Mouse (Mus musculus) embryonic facial prominence, embryonic 13.5 days (tissue): ENCODE measurements around the gene Nhp2. TPM values are rescaled to one million over a fixed set of nuclear protein-coding genes. Genes with fewer than 3 reads are reported as not detected.

Experiments used
- ATAC-seq: fragments of 200-750 bp; cut with Nextera tagmentation; 2 replicates; pipeline ENCODE4 v1.8.0; 2017; ENCODE audit warnings: low read depth; ENCODE audit not compliant: insufficient number of reproducible peaks, insufficient read depth, low FRiP score, low TSS enrichment
- H3K27ac ChIP-seq: fragments of 300-500 bp; sonication (generic); 2 replicates; pipeline ENCODE4 v1.5.1; 2015; ENCODE audit warnings: moderate library complexity, mild to moderate bottlenecking, inconsistent platforms
- H3K27me3 ChIP-seq: fragments of 300-500 bp; sonication (generic); 2 replicates; pipeline ENCODE4 v1.6.1; 2015; ENCODE audit warnings: mild to moderate bottlenecking, inconsistent platforms
- H3K36me3 ChIP-seq: fragments of 300-500 bp; sonication (generic); 2 replicates; pipeline ENCODE4 v1.6.1; 2015; ENCODE audit warnings: mild to moderate bottlenecking, inconsistent platforms
- H3K4me1 ChIP-seq: fragments of 300-500 bp; sonication (generic); 2 replicates; pipeline ENCODE4 v1.6.1; 2015; ENCODE audit warnings: inconsistent platforms
- H3K4me2 ChIP-seq: fragments of 300-500 bp; sonication (generic); 2 replicates; pipeline ENCODE4 v1.6.1; 2015; ENCODE audit warnings: moderate library complexity, mild to moderate bottlenecking, inconsistent platforms
- H3K4me3 ChIP-seq: fragments of 300-500 bp; sonication (generic); 2 replicates; pipeline ENCODE4 v1.5.1; 2015; ENCODE audit warnings: mild to moderate bottlenecking, inconsistent platforms
- H3K9ac ChIP-seq: fragments of 300-500 bp; sonication (generic); 2 replicates; pipeline ENCODE4 v1.6.1; 2015; ENCODE audit warnings: mild to moderate bottlenecking, inconsistent platforms
- H3K9me3 ChIP-seq: fragments of 300-500 bp; sonication (generic); 2 replicates; pipeline ENCODE4 v1.6.1; 2016; ENCODE audit warnings: inconsistent platforms
- WGBS: fragments of 180-500 bp; shearing (Covaris S2); methylation state at CpG from one replicate; pipeline ENCODE4 v1.1.7; 2015; ENCODE audit warnings: mixed read lengths; 5-methylcytosine and 5-hydroxymethylcytosine counted together
- polyA plus RNA-seq: library from polyadenylated mRNA; unstranded; fragments of >200 nt; fragmentation: Nextera tagmentation; extraction: Ambion mirVana; gene quantifications from 2 replicates; pipeline ENCODE4 v1.2.1, GENCODE M21; 2015

The Nhp2 gene
- polyA plus RNA-seq, 1 experiment from 2014 or later = 151 TPM

DNA sequence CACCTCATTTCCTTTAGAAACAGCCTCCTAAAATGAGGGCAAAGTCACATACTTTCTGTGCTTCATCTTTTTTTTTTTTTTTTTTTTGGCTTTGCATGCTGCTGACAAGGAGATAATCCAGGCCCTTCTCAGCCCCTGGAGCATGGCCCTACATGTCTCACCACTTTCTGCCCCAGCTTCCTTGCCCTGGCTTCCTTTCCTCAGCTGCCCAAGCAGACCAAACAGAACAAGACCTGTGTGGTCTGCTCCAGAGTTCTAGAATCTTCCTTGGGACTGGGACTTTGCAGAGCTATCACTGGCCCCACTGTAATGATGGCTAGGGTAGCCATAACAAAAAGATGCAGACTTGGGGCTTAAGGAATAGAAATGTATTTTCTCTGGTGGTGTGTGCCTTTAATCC, 29.5 kb upstream of the Nhp2 start:
- no peak overlapping the region for H3K4me3 ChIP-seq
- peaks cover 14% of the 10 kb centered on the region for H3K4me1 ChIP-seq
- no peak for ATAC-seq
- peaks cover 86% of the 10 kb centered on the region for H3K36me3 ChIP-seq
- H3K27me3 ChIP-seq = no peaks in the 10 kb centered on the region
- no peak overlapping the region for H3K9ac ChIP-seq
- H3K27ac ChIP-seq = no peak overlapping the region
- no peak overlapping the region for H3K4me2 ChIP-seq
- H3K9me3 ChIP-seq = no peaks in the 10 kb centered on the region

DNA sequence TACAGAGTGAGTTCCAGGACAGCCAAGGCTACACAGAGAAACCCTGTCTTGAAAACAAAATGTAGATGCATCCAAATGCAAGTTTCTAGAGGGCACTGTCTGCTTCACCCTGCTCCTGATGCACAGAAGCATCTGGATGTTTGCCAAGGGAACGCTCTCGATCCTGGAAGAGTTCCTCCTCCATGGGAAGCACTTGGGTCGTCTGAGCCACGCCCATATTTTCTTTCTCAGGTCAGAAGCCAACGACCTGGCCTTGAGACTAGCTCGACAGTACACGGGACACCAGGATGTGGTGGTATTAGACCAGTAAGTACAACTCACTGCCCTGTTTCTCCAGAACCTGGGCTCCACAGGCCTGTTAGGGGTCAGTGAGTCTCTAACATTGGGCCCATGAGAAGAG, 28.4 kb upstream of the Nhp2 start:
- Histone ChIP-seq H3K4me3 (no peak overlapping the region), H3K27ac (no peak overlapping the region), H3K4me1 (peaks cover 3% of the 10 kb centered on the region; the same call in 1 of the 2 replicates), H3K4me2 (no peak overlapping the region), H3K9ac (no peak overlapping the region), H3K36me3 (peaks cover 97% of the 10 kb centered on the region), H3K9me3 (no peaks in the 10 kb centered on the region), H3K27me3 (no peaks in the 10 kb centered on the region)
- ATAC-seq = no peak
- 77% methylated on average over 7 of the region's 7 CpGs for WGBS

DNA sequence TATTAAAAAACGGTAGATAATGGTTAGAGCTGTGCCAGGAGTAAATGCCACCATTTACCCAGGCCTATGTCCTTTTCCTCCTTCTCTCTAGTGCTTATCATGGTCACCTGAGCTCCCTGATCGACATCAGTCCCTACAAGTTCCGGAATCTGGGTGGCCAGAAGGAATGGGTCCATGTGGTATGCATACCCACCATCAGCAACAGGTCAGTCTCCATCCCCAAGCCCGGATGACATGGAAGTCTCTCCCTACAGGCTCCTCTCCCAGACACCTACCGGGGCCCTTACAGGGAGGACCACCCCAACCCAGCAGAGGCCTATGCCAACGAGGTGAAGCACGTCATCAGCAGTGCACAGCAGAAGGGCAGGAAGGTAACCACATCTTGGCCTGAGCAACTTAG, 27.6 kb upstream of the Nhp2 start:
- no peaks in the 10 kb centered on the region for H3K9me3 ChIP-seq
- ATAC-seq = no peak
- peaks cover 97% of the 10 kb centered on the region for H3K36me3 ChIP-seq
- no peak overlapping the region for H3K9ac ChIP-seq
- no peaks in the 10 kb centered on the region for H3K27me3 ChIP-seq
- no peak overlapping the region for H3K27ac ChIP-seq
- no peak overlapping the region for H3K4me2 ChIP-seq
- no peaks in the 10 kb centered on the region; the same call in 1 of the 2 replicates for H3K4me1 ChIP-seq
- WGBS = 87% methylated on average over 7 of the region's 7 CpGs
- H3K4me3 ChIP-seq = no peak overlapping the region

DNA sequence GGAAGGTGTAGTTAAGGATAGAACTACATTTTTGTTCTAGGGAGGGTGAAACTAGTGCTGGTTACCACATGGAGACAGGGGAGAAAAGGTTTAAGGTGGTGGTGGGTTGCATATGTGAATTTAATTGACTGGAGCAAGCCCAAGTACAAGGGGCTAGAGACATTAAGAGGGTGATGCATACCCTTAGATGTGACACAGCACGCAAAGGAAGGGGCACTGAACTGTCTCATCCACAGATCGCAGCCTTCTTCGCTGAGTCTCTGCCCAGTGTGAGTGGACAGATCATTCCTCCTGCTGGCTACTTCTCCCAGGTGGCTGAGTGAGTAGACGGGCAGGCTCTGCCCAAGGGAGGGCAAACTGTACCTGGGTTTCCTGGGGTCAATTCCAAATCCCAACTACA, 26.2 kb upstream of the Nhp2 start:
- no peak overlapping the region for H3K27ac ChIP-seq
- no peak overlapping the region for H3K4me2 ChIP-seq
- H3K36me3 ChIP-seq = peaks cover 97% of the 10 kb centered on the region
- no peaks in the 10 kb centered on the region for H3K9me3 ChIP-seq
- H3K4me1 ChIP-seq = no peaks in the 10 kb centered on the region
- H3K27me3 ChIP-seq = no peaks in the 10 kb centered on the region
- 91% methylated on average over 4 of the region's 4 CpGs for WGBS
- H3K4me3 ChIP-seq = no peak overlapping the region
- ATAC-seq = no peak
- H3K9ac ChIP-seq = no peak overlapping the region

DNA sequence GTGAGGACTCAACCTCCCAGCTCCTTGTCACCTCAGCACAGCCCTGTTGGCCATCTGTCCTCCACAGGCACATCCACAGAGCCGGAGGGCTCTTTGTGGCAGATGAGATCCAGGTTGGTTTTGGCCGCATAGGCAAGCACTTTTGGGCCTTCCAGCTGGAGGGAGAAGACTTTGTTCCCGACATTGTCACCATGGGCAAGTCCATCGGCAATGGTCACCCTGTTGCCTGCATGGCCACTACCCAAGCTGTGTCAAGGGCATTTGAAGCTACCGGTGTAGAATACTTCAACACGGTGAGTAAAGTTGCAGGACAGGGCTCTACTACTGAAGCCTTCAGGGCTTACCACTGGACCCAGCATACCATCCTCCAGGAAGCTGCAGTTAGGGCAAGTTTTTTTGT, 25.7 kb upstream of the Nhp2 start:
- ATAC-seq = no peak
- Histone ChIP-seq H3K27me3 (no peaks in the 10 kb centered on the region), H3K9me3 (no peaks in the 10 kb centered on the region), H3K4me1 (no peaks in the 10 kb centered on the region), H3K9ac (no peak overlapping the region), H3K27ac (no peak overlapping the region), H3K4me2 (no peak overlapping the region), H3K4me3 (no peak overlapping the region), H3K36me3 (peaks cover 97% of the 10 kb centered on the region)
- 89% methylated on average over 6 of the region's 6 CpGs for WGBS

DNA sequence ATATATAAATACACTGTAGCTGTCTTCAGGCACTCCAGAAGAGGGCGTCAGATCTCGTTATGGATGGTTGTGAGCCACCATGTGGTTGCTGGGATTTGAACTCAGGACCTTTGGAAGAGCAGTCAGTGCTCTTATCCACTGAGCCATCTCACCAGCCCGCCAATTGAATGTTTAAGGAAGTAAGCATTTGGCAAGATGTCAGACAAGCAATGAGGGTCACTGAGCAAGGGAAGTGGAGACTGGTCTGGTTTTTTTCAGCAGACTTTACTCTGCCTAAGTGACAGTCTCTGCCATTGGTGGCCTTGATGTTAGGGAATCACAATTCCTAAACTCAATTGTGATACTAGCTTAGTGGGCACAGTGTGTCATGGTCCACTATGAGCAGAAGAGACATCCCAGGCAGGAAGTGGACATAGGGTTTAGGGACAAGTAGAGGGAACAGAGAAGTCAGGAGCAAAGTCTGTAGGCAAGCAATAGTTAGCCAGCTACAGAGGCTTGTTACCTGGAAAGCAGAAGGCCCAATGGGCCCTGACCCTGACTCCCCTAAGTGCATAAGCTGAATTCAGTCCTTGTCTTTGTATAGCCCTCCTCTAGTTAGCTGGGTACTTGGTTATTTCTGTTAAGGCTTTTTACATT, 24.7 kb upstream of the Nhp2 start:
- no peaks in the 10 kb centered on the region for H3K27me3 ChIP-seq
- H3K4me3 ChIP-seq = no peak overlapping the region
- WGBS = 71% methylated on average over 3 of the region's 3 CpGs
- no peak overlapping the region for H3K4me2 ChIP-seq
- no peak for ATAC-seq
- H3K9me3 ChIP-seq = no peaks in the 10 kb centered on the region
- H3K27ac ChIP-seq = no peak overlapping the region
- H3K4me1 ChIP-seq = no peaks in the 10 kb centered on the region; the same call in 1 of the 2 replicates
- no peak overlapping the region for H3K9ac ChIP-seq
- H3K36me3 ChIP-seq = peaks cover 97% of the 10 kb centered on the region

DNA sequence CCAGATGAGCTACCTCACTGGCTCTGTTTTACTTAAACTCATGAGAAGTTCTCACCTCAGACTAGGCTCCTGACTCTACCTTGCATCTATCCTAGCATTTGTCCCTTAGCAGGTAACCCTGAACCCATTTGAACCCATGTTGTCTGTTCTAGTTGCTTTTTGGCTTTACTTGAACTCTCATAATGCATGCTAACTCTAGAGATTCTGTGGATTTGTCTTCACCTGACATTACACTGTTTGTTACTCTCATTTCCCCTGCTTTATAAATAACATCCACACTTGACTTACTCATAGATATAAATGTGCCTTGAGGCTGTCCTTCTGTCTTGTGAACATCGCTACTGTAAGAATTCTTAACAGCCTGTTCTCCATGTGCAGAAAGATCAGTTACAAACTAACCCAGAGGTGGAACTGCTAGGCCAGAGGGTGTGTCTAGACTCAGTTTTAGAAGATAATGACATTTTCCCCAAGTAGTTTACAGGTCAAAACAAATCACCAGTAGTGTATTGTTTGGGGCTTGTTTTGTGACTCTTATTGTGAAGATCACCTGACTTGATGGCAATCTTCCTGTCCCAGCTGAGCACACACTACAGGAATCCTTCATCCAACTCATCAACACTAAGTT, 24.0 kb upstream of the Nhp2 start:
- Histone ChIP-seq H3K36me3 (peaks cover 98% of the 10 kb centered on the region), H3K27ac (no peak overlapping the region; the same call in 1 of the 2 replicates)

DNA sequence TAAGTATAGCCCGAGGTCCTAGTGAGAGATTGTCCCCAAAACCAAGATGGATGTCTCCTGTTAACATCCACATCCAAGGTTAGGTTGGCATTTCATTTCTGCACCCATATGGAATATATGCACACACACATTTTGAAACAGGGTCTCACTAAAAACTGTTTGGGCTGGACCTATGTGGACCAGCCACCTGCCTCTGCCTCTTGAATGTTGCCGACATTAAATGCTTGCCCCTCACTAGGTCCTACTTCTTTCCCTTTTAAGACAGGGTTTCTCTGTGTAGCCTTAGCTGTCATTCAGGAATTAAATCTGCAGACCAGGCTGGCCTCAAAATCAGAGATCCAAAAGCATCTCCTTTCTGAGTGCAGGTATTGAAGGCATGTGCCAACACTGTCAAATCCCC, 22.0 kb upstream of the Nhp2 start:
- Histone ChIP-seq H3K9ac (no peak overlapping the region), H3K27me3 (no peaks in the 10 kb centered on the region), H3K9me3 (no peaks in the 10 kb centered on the region), H3K27ac (0 out of 2 replicates have a peak overlapping the region, but pooled peaks have one; percentile 1), H3K36me3 (peaks cover 98% of the 10 kb centered on the region), H3K4me2 (no peak overlapping the region), H3K4me1 (peaks cover 10% of the 10 kb centered on the region), H3K4me3 (no peak overlapping the region)
- 77% methylated on average over 2 of the region's 2 CpGs for WGBS
- no peak for ATAC-seq

More for the DNA sequence above, 24.0 kb upstream of the Nhp2 start:
- Histone ChIP-seq H3K4me1 (no peaks in the 10 kb centered on the region; the same call in 1 of the 2 replicates), H3K9ac (no peak overlapping the region), H3K27me3 (no peaks in the 10 kb centered on the region), H3K9me3 (no peaks in the 10 kb centered on the region), H3K4me3 (no peak overlapping the region), H3K4me2 (no peak overlapping the region)
- 75% methylated on average over 1 of the region's 1 CpGs for WGBS
- ATAC-seq = no peak

DNA sequence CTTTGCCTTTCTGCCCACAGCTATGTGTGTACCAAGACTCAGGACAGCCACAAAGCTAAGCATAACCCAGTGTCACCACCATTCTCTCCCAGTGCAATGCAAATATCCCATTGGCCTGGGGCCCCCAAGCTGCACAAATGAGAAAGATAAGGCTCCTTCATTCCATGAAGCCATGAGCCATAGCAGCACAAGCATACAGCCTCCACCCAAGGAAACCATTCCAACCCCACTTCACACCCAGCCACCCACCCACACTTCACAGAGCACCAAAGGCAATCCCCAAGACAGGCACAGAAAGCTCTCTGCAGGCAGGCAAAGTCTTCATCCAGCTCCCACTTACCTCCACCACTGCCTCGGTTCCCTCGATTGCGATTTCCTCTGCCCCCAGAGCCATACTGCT, 17.3 kb upstream of the Nhp2 start:
- H3K4me1 ChIP-seq = peaks cover 36% of the 10 kb centered on the region
- peaks cover 81% of the 10 kb centered on the region for H3K36me3 ChIP-seq
- ATAC-seq = no peak
- no peaks in the 10 kb centered on the region for H3K27me3 ChIP-seq
- 93% methylated on average over 3 of the region's 3 CpGs for WGBS
- H3K9me3 ChIP-seq = no peaks in the 10 kb centered on the region
- no peak overlapping the region for H3K4me3 ChIP-seq
- H3K4me2 ChIP-seq = 0 out of 2 replicates have a peak overlapping the region, but pooled peaks have one; percentile 9
- H3K27ac ChIP-seq = no peak overlapping the region
- peak overlapping the region; percentile 27; the same call in 1 of the 2 replicates for H3K9ac ChIP-seq

DNA sequence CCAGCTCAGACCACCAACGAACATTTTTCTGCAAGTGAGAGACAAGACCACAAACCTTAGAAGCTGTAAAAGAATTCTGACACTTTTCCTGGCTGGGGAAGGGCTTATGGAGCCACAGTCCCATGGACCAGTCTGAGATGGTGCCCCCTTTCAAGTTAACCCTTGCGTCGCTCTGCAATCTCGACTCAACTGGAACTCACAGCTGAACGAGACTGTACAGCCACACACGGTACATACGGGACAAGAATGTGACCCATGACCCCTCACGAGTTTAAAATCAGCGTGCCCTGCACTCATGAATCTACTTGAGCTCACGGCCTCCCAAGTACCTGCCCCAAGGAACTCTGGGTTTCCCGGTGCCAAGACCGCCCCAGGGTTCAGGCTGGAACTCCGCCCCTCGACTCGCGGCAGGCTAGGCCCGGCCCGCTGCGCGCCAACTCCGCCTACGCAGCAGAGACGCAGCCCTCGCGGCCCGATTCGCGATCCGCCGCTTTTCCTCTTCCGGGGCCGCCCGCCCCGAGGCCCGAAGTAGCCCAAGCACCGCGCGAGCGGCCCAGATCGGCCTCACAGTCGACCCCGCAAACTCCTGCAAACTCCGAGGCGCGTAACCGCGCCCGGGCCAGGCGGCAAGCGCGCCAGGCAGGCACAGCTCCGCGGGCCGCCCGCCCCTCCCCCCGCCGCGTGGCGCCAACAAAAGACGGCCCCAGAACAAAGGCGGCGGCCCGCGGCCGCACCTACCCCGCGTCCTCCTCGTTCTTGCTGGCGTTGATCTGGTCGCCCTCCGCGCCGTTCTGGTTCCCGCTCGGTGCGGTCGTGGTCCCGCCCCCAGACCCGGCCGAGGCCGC, 13.7 kb upstream of the Nhp2 start:
- peaks cover 40% of the 10 kb centered on the region for H3K4me1 ChIP-seq
- peak overlapping the region; percentile 97 for H3K4me3 ChIP-seq
- no peaks in the 10 kb centered on the region for H3K9me3 ChIP-seq
- ATAC-seq = peak; percentile 67
- peak overlapping the region; percentile 88 for H3K4me2 ChIP-seq
- H3K36me3 ChIP-seq = peaks cover 45% of the 10 kb centered on the region
- H3K27ac ChIP-seq = peak overlapping the region; percentile 94
- under 1% methylated on average over 74 of the region's 81 CpGs for WGBS
- peak overlapping the region; percentile 100 for H3K9ac ChIP-seq
- no peaks in the 10 kb centered on the region for H3K27me3 ChIP-seq

DNA sequence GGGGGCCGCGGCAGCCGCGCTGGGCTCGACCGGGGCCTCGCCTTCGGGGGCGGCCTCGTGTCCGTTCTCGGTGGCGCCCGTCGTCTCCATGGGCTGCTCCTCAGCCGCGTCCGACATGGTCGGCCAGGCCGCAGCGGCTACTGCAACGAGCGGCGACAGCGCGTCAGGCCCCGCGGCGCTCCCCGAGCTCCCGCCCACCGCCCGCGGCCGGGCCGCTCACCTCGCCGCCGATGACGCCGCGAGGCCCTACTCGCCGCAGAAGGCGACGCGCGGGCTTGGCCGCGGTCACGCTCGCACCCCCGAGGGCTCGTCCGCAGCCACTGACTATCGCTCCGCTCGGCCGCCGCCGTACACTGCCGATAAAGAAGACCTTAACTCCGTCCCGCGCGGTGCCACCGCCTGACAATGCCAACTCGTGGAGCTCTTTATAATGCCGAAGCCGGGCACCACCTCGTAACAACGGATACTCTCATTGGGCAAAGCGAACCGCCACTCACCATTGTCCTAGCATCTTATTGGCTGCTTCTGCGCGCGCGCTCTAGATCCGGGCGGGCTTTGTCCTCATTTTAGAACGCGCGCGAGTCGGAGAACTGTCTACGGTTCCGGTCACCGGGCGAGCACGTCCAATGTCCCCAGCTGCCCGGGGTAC, 13.0 kb upstream of the Nhp2 start, which contains the start of gene Hnrnpab:
Hnrnpab (minus strand) TSS at position 401 of the 649 bp plus-strand sequence.
- H3K4me2 ChIP-seq = peak within 1 kb of the TSS; percentile 88
- H3K9ac ChIP-seq = peak within 1 kb of the TSS; percentile 100
- H3K4me1 ChIP-seq = peaks cover 39% of the 10 kb centered on the region
- under 1% methylated on average over 90 of the region's 91 CpGs for WGBS
- H3K27me3 ChIP-seq = no peaks in the 10 kb centered on the region
- peaks cover 38% of the 10 kb centered on the region for H3K36me3 ChIP-seq
- peak within 1 kb of the TSS; percentile 97 for H3K4me3 ChIP-seq
- peak; percentile 91 for ATAC-seq
- H3K9me3 ChIP-seq = no peaks in the 10 kb centered on the region
- H3K27ac ChIP-seq = peak within 1 kb of the TSS; percentile 94
